Mouse (Mus musculus) heart, adult 10 weeks (tissue): ENCODE data around the gene Gtf2a1. TPM values are rescaled to one million over a fixed set of nuclear protein-coding genes. Genes with fewer than 3 reads are reported as not detected.

Experiments
- polyA plus RNA-seq: library from polyadenylated mRNA; stranded (reverse); fragments of 350-450 nt; fragmentation: Illumina TruSeq; extraction: RNeasy Lipid Tissue Mini Kit (QIAGEN cat#74804); gene quantifications from one replicate; pipeline ENCODE4 v1.2.3, GENCODE M21; 2014; ENCODE audit warnings: low read depth, low replicate concordance

The Gtf2a1 gene
- polyA plus RNA-seq: 7.8 TPM

DNA sequence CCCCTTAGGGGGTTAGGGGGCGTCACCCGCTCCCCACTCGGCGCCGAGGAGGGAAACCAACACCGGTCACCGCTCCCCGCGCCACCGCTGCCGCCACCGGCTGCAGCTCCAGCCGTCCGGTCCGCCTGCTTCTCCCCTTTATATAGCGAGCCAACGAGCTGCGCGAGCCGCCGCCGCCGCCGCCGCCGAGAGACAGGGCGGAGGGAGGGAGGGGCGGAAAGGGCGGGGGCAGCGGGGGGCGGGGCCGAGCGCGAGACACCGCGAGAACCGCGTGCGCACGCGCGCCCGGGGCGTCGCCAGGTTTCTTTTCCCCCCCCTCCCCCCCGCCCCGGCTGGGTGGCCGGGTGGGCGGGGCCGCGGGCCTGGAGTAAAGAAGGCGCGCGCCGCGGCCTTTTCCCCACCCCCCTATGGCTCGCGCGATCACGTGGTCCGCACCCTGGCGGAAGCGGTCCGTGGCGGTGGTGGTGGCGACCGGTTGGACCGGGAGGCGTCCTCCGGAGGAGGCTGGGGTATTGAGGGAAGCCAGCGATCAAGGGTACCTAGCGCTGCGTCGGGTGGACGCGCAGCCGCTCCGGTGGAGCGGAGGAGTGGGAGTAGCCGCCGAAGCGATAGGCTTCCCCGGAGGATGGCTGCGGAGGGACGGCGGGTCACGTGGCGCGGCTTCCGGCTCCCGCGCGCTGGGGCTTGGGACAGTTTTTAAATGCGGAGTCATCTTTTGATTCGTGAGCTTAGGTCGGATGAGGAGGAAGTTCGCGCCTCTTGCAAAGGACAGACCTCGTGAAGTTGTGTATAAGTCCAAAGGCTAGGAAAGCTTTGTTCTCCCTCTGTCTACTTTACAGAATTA lies at the start of gene Gtf2a1:
TSS of gene Gtf2a1 (minus strand) at position 641 of the 844 bp plus-strand sequence.

Other genes starting within 250 kb of the Gtf2a1 start
- 21.8 TPM for gene Cep128, start 206.1 kb downstream of the Gtf2a1 start, polyA plus RNA-seq
- 0.34 TPM for gene Tshr, start 205.9 kb downstream of the Gtf2a1 start, polyA plus RNA-seq
- gene Ston2, start 197.9 kb upstream of the Gtf2a1 start, polyA plus RNA-seq: 1.9 TPM